Mouse (Mus musculus): ENCODE measurements at regions not wholly inside any gene's neighbourhood (a gene's known extent, or its start where the extent isn't known, plus 50 kb on each side); places are given as distances from the start of the nearest gene placed in this dataset.

GRCm38 (mm10) chr7:73037638-73038037 lies 337.7 kb upstream of the Rgma start:
- no peak for TF ChIP-seq POLR2A (IDR thresholded peaks at IDR 0.05; ENCODE audit: borderline replicate concordance, extremely low read depth, insufficient read depth, insufficient read length, poor library complexity, severe bottlenecking)
- TF ChIP-seq CTCF (IDR thresholded peaks at IDR 0.05; ENCODE audit: borderline replicate concordance, extremely low read depth, insufficient read depth, insufficient read length), result no peak

Data from brain, embryonic 14.5 days (tissue).